Mouse (Mus musculus) gastrocnemius, adult 8-10 months (tissue): ENCODE measurements around the gene Tsc2. TPM values are rescaled to one million over a fixed set of nuclear protein-coding genes. Genes with fewer than 3 reads are reported as not detected.

Experiments used
- DNase-seq, 2 experiments: peaks; one replicate each; pipeline ENCODE4 v3.0.0; 2022; ENCODE audit warnings: low spot score in 2 of 2
- total RNA-seq, 4 experiments: library from RNA; stranded (reverse); gene quantifications; 2 replicates each; pipeline ENCODE4 v1.2.4; 2022

Tsc2 gene
- total RNA-seq, 4 experiments from 2014 or later: 75.8 to 86.4 (median 82.7) TPM

DNA sequence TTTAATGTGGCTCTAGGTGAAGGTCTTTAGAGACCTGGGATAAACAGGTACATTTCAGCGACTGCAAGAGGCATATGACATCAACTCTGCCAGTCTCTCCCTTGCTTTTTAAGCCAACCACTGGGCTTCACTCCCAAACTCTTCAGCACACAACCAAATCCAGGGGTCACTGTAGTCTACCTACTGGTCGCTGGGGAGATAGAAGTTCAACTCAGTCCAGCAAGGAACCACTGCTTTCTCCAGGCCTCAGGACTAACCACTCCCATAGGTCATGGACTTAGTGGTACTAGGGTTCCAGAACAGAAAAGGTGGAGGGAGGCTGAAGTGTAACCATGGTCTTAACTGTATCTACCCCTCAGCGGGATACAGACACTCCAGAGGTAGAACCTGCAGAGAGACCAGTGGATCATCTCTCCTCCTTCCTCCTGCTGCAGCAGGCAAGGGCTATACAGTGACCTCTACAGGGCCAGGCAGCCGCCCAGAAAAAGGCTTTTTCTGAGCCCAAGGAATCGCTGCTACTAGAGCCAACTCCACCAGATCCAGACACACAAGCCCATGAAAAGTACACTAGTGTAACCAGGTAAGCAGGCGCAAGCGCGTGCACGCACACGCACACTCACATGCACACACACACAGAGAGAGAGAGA is 16.4 kb upstream of the Tsc2 start:
- DNase-seq: no peak

DNA sequence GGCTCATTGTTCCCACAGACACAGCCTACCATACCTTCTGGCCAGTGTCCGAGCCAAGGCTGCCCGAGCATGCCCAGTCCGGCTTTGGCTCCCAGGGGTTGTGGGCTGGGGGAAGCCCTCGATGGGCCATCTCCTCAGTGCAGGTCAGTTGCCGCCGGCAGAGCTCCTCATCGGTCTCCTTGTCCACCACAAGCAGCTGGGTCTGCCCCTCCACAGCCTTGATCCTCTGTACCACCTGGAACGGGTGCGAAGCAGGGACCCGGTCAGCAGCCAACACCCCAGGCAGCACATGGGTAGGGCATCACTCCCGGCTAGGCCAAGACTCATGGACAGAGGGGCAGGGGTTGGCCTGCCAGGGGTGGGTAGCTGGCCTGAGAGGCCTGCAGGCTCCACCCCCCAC is 15.1 kb upstream of the Tsc2 start:
- no peak for DNase-seq

DNA sequence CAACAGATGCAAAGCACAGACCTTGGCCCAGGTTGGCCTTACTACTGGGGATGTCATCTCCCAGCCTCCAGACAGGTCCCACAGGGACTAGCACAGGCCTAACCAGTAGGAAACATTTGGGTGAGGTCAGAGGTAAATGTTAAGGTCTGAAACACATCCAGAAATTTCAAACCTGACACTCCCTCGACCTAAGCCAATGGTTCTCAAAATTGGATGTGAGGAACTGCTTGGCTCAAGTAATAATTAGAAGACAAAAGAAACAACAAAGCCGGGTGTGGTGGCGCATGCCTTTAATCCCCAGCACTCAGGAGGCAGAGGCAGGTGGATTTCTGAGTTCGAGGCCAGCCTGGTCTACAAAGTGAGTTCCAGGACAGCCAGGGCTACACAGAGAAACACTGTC is 14.0 kb upstream of the Tsc2 start:
- no peak for DNase-seq

DNA sequence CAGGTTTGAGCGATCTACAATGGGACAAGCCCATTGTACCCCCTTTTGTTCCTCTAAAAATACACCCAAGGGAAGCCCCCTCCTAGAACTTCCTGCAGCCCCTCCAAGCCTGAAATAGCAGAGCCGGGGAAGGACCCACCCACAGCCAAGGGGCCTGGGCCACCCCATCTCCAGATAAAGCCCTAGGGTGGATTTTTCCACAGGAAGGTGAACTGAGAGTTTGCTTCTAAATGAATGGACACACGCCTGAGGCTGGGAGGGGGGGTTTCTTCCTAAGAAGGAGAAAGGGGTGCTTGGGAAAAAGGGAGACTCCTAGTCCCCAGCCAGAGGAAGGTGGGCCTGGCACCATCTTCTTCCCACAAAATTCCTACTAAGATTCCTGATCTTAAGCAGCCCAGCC is 13.5 kb upstream of the Tsc2 start:
- DNase-seq: no peak

DNA sequence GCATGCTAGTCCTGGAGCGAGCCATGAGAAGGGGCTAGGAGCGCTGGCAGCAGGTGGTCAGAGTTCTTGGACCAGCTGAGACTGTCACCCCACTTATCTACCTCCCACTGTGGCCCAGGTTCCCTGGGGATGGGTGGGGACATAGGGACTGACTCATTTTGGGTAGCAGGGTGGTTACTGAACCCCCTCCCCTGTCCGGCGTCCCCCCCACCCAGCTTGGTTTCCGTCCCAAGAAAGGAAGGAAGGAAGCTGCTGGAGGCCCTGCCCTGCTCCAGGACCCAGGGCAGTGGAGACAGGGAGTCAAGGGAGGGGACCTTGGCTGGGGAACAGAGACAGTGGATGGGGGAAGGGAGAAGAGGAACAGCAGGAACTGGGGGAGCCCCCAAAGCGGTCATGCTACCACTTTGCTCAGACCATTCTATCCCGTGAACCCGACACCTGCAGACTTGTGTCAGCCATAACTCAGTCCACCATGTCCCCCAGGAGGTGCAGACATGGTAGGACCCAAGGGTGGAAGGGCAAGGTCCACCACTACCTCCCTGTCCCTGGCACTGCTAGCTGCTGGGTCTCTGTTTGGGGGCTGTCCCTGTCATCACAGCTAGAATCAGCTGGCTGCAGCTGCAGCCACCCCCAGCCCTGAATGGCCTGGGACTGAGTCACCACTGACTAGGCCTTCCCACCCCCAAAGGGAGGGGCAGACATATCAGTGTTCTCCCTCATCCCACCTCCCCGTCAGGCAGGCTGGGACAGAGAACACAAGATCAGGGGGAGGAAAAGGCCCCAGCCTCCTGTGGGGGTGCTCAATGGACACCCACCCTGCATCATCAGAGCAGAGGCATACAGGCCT is 12.7 kb upstream of the Tsc2 start:
- DNase-seq: no peak

DNA sequence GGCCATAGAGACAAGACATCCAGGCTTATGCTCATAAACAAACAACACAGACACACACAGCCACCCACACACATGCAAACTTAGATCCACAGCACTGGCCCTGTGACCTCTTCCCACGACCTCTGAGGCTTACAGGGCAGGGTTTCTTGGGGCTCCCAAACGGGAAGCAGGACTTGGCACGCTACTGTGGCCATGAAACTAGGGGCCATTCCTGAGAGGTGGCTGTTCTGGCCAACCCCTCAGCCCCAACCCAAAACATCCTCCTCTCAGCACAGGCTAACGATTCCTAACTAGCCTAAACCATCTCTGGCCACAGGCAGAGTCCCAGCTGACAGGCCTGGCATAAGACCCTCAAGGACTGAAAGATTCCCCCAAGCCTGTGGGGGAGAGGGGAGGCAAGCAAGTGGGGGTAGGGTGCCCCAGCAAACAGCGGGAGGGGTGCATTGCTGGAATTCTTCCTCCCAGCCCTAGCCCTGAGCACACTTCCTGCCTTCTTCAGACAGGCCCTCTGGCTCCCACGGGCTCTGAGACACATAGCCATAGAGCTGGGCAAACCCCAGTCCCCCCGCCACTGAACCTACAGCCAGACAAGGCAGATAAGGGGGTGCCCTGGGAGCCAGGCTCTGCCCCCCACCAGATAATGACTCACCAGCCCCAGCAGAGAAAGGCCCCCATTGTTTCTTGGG is 11.7 kb upstream of the Tsc2 start:
- no peak for DNase-seq

DNA sequence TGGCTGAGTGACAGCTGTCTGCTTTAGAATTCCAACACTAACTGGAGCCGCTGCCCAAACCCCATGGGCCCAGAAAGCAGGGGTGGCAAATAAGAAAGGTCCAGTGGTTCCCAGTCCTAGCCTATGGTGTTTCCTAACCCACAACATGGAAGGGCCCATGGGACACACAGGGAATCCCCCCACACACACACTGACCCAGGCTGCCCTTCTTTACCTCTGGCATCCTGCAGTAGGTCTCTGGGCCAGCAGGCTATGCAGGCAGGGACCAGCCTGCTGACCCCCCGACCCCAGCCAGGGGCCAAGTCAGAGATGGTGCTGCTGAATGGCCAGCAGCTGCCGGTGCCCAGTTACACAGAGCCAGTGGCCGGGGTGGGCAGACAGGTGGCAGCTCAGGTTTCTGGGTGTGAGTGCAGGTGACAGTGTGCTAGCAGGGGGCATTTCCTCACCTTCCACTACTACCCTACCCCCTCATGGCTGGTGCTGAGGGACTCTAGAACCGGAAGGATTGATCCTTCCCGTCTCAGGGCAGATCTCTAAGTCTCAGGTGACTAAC is 10.4 kb upstream of the Tsc2 start:
- DNase-seq: no peak

DNA sequence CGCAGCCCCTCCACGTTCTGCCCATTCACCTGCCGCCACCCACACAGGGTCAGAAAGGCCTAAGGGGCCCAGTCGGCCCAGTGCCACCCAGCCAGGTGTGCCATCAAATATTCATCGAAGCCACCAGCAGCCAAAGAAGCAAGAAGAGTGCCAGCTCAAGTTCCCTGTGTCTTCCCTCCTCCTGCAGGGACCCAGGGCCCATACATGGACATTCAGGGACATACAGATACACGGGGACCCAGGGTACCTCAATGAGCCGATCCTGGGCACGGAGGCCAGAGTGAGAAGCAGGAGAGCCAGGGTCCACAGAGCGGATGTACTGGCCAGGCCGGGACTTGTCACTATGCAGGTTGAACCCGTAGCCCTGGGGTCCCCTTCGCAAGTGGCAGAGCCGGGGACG is 9.5 kb upstream of the Tsc2 start:
- DNase-seq: no peak

DNA sequence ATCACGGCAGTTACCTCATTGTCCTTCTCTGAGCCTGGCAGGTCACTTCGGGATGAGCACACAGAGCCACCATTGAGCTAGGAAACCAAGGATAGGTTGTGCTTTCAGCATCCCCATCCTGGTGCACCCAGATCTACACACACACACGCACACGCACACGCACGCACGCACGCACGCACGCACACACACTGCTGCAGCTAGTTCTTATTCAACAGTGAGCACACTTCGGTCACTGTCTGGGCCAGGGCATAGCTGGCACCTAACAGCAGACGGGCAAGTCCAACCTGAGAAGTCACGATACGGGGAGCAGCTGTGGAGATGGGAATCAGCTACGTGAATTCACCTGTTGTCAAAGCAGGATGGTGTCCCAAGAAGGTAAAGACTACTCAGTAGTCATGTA is 8.2 kb upstream of the Tsc2 start:
- DNase-seq: no peak

DNA sequence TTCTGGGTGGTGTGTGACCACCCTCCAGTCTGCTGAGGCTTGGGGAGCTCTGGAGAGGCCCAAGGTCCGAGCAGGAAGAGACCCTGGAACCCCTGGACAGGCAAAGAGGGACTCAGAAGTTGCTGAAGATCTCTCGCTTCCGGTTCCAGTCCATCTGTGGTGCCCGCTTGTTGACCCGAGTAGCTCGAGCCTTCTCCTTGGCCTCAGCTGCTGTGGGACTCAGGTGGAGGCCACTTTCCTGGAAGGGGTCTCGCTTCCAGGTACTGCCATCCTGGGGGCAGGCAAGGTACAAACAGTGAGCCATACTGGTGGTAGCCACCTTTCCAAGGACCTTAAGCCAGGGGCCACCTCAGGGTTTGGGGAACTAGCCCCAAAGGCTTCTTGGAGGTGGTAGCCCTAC is 7.7 kb upstream of the Tsc2 start:
- DNase-seq: no peak

DNA sequence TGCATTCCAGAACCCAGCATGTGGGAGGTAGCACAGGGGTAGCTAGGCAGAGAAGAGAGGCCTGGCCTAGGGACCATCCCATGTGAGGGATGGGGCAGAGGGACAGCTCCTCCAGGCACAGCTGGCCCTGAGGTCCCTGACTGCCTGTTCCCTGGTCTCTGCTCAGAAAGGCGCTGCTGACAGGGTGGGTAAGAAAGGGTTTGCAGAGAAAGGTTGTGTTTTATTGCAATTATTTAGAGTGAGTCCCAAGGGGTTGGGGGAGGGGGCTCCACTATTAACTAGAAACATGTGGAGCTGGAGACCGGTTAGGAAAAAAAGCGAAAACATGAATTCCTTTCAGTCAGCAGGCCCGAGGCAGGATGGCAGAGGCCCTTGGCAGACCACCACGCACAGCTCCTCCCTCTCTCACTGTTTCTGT is 7.2 kb upstream of the Tsc2 start:
- DNase-seq: no peak

DNA sequence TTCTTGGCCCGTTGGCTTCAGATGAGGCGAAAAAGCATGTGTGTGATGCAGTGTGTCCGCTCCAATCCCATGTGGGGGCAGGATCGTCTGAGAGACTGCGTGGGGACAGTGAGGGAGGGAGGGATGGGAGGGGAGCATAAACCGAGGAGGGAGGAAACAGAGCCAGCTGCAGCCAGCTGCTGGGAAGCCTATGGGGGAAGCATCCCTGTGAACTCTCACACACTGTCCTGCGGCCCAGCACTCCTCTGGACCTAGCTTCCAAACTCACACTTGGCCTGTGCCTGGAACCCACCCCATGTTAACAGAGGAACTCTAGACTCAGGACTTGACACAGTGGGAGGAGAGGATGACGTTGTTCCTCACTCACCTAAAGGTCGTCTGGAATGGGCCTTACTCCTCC is 6.4 kb upstream of the Tsc2 start:
- no peak for DNase-seq

DNA sequence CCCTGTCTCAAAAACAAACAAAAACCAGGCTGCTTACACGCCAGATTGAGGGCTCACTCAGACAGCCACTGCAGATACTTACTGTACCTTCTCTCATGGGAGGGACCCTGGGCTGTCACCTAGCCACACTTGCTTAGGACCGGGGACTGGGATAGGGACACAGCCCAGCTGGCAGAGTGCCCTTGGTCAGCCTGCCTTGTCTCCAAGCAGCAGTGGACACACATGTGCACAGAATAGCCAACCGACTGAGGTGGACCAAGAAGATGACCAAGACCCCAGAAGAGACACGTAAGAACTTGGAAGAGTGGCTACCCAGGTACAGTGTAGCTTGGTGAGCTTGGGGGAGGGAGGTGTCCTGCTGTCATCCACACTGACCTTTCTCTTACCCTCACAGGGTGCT is 5.8 kb upstream of the Tsc2 start:
- DNase-seq: no peak

DNA sequence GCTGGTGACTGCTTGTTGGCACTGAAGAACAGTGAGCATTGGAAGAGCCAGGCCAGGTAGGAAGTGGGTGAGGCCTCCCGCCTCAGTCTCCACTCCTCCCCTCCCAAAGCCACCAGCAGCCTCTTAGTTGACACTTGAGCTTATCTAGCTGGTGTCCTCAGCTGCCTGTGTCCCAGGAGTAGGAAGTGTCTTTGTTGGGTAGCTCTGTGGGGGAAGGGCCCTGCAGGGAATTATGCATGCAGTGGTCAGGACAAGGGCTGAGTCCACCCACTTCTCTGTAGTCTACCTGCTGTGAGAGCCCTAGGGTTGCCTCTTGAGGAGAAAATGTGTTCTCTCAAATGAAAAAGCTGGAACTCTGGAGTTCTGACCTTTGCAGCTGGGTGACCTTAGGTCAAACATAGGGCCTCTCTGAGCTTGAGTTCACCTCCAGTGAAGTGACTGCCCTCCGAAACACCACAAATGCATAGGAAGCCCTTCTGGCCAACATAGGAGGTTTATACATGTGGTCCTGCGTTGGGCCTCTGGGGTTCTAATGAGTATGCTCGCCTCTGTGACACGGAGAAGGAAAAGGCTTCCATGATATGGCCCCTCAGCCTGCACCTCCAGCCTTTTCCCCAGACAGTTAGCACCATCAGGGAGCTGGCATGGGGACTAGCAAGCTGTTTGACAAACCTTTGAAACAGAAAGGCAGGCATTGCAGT is 4.5 kb upstream of the Tsc2 start:
- DNase-seq: no peak

DNA sequence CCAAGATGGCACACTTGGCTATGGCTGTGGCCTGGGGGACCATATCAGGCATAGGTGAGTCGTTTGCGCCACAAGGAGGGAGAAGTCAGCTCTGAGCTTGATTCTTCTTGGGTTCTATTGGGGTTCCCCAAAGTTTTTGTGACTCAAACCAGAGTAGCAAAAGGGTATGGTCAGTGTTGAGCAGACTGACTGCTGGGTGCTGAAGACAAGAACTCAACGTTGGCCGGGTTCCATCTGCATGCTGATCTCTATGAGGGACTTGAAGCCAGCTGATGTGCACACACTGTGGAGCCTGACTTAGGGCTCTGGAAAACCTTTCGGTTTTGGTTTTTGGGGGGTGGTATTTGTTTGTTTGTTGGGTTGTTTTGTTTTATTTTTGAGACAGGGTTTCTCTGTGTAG is 3.3 kb upstream of the Tsc2 start:
- no peak for DNase-seq

DNA sequence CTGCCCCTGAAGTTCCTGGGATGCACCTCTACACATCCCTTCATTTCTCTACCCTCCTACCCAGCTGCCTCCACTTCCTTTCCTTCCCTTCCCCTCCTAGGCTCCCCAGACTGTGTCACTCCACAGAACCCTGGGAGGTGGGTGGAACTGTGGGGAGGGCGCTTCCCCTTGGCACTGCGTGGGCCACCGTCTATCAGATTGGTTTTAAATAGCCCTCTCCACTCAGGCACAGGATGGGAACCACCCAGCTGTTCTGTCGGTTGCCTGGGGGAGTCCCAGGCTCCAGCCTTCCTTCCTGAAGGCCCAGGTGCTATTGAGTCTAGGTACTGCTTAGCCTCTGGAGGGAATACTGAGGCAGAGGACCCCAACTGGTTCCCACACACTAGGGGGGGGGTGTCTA is 2.6 kb upstream of the Tsc2 start:
- no peak for DNase-seq

DNA sequence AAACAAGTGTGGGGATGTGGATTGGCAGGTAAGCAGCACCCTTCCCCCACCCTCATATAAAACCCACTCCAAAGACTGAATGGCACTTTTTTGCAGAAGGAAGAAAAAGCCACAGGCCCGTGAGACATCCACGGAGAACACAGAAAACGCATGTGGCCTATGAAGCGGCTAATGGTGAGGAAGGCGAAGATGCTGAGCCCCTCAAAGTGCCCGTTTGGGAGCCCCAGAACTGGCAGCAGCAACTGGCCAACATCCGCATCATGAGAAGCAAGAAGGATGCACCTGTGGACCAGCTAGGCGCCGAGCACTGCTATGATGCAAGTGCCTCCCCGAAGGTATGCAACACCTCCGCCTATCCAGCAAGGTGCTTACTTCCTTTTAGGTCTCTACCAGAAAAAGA is 1.4 kb upstream of the Tsc2 start:
- DNase-seq: no peak

DNA sequence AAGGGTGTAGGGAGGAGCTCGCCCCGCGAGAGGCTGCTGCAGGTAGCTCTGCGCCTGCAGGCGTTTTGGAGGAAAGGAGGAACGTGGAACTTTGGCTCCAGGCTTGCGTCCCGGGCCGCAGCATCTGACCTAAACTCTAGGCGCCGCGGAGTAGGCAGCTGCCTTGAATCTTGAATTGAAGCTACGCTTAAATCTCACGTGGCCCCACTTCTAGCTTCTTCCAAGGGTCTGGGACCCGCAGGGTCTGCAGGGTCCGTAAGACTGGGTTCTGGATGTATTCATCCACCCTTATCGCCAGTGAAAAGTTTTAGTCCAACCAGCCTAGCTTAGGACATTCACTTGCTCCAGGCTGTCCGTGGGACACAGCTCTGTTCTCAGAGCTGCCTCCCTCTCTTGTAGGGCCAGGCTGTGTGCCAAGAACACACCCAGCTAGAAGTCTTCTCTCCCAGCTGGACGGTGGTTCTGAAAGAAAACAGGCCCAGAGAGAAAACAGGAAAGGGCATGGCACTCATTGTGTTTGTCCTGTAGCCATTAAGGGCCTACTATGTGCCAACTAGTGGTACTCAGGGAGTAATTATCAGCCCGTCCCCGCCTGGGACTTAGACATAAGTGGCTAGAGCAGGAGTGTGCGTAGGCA is 501 bp upstream of the Tsc2 start:
- peak; percentile 37 to 68 for DNase-seq

DNA sequence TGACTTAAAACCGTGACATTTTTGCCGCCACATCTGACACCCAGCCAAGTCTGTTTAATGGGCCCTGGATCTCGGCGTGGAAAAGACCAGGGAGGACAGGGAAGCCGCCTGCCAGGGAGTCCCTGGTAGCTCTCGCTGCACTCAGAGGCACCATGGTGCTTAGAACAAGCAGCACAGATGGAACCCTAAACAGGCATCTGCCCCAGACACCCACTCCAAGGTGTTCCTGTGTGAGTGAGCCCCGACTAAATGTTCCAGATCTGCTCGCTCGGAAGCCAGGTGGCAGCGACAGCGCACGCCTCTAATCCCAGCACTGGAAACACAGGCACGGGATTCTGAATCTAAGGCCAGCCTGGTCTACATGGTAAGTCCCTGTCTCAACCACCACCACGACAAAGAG is 2.4 kb downstream of the Tsc2 start:
- no peak for DNase-seq

DNA sequence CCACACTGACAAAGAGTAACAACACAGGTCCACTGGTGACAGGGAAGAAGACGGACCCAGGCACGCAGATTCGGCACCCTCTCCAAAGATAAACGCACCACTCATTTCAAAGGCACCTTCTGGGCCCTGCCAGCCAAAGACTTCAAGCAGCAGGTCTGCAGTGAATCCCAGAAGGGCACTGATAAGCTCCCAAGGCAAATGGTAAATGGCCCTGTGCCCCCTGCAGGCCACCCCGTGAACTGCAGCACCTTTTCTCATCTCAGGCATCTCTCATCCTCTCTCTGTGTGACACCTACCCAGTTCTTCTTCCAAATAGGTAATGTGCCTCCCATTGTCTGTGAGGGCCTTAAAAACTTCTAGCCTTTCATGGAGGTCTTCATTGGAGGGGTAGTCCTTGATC is 3.8 kb downstream of the Tsc2 start:
- DNase-seq: peak; percentile 67 to 68

DNA sequence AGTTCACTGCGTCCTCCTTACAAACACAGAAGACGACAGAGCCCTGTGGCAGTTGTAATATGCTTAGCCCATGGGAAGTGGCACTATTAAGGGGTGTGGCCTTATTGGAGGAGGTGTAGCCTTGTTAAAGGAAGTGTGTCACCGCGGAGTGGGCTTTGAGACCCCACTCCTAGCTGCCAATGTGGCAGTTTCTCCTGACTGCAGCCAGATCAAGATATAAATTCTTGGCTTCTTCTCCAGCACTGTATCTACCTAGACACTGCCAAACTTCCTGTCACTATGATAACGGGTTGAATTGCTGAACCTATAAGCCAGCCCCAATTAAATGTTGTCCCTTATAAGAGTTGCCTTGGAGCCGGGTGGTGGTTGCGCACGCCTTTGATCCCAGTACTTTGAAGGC is 7.0 kb downstream of the Tsc2 start:
- no peak for DNase-seq
